Mouse (Mus musculus) thymus, postnatal 0 days (tissue): ENCODE data around the gene Atoh8. TPM values are rescaled to one million over a fixed set of nuclear protein-coding genes. Genes with fewer than 3 reads are reported as not detected.

Experiments
- DNase-seq: peaks from one replicate; pipeline ENCODE4 v3.0.0-alpha.2; 2015; ENCODE audit warnings: low spot score
- polyA plus RNA-seq: library from polyadenylated mRNA; unstranded; fragments of >200 nt; fragmentation: Nextera tagmentation; extraction: Ambion mirVana; gene quantifications from 2 replicates; pipeline ENCODE4 v1.2.1, GENCODE M21; 2015

Atoh8 gene
- polyA plus RNA-seq, 1 experiment from 2014 or later, result 3.9 TPM

- DNase-seq, result no peak
Observed at GRCm38 (mm10) chr6:72158966-72159764, 76.2 kb downstream of the Atoh8 start.

Other genes starting within 250 kb of the Atoh8 start
- 2.6 TPM in 2 replicates for gene St3gal5, start 138.0 kb downstream of the Atoh8 start, polyA plus RNA-seq
- 0.21 TPM in 1 of 2 replicates, not detected in the other for gene Sftpb, start 69.0 kb upstream of the Atoh8 start, polyA plus RNA-seq
- 51.1 and 52.8 TPM in 2 replicates for gene Usp39, start 109.6 kb upstream of the Atoh8 start, polyA plus RNA-seq
- 31.7 and 32.5 TPM in 2 replicates for gene 0610030E20Rik, start 111.7 kb upstream of the Atoh8 start, polyA plus RNA-seq
- 1.6 and 1.9 TPM in 2 replicates for gene Tmem150a, start 119.9 kb upstream of the Atoh8 start, polyA plus RNA-seq
- gene Rnf181, start 131.4 kb upstream of the Atoh8 start, polyA plus RNA-seq, result 135 and 138 TPM in 2 replicates
- gene Vamp5, start 144.9 kb upstream of the Atoh8 start, polyA plus RNA-seq, result 24.7 and 29.0 TPM in 2 replicates
- 160 and 167 TPM in 2 replicates for gene Vamp8, start 155.1 kb upstream of the Atoh8 start, polyA plus RNA-seq
- gene Ggcx, start 178.7 kb upstream of the Atoh8 start, polyA plus RNA-seq, result 7.0 and 7.3 TPM in 2 replicates
- gene Mat2a, start 204.0 kb upstream of the Atoh8 start, polyA plus RNA-seq, result 356 and 359 TPM in 2 replicates